Comparison of ENCODE assay signal across 31 mouse cellular contexts in the genomic region with DNA sequence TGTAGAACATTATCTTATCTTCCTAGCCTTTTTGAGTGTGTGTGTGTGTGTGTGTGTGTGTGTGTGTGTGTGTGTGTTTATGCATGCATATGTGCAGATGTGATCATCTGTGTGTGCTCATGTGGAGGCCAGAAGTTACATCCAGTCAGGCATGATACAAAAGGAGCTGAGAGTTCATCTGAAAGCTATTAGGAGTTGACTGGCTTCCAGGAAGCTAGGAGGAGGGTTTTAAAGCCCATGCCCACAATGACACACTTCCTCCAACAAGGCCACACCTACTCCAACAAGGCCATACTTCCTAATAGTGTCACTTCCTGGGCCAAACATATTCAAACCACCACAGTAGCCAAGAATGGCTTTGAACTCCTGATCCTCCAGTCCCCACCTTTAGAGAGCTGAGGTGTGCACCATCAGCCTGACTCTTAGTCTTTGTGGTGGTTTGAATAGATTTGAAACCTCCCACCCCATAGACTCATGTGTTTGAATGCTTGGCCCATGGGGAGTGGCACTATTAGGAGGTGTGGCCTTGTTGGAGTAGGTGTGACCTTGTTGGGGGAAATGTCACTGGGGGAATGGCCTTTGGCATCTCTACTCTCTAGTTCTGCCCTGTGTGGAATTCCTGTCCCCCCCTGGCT.
A peak's percentile ranks its signal among the peaks of the same experiment; 100 is the strongest.
DNase-seq lines count a peak whose midpoint lies in the region; ATAC-seq lines count a peak whose summit lies in the region.
"Had no signal": no experiment of that assay in that cellular context is flagged by ENCODE, and none has a peak within 500 bp of the region (broad histone marks: within the 10 kb centered on the region; RNA-seq: fewer than 3 reads in every experiment).

No protein-coding gene starts in this region.

- H3K4me2 ChIP-seq in embryonic facial prominence, embryonic 14.5 days (ENCODE audit: low read depth, low read length), result no peak overlapping the region
- H3K4me2 ChIP-seq: embryonic facial prominence, embryonic 12.5 days; forebrain, embryonic 15.5 days; heart, embryonic 12.5 days; heart, embryonic 15.5 days; hindbrain, embryonic 14.5 days had no signal

- no peak overlapping the region for H3K4me3 ChIP-seq in embryonic facial prominence, embryonic 14.5 days (ENCODE audit: low read depth, low read length)
- no peak overlapping the region for H3K4me3 ChIP-seq in embryonic facial prominence, embryonic 10.5 days
- H3K4me3 ChIP-seq: embryonic facial prominence, embryonic 12.5 days; erythroblast, embryonic 14.5 days; forebrain, embryonic 10.5 days; forebrain, embryonic 15.5 days; heart, embryonic 12.5 days; heart, embryonic 15.5 days had no signal

- no peaks in the 10 kb centered on the region for H3K36me3 ChIP-seq in embryonic facial prominence, embryonic 14.5 days (ENCODE audit: control insufficient read depth, insufficient read depth, low read length)
- H3K36me3 ChIP-seq in embryonic facial prominence, embryonic 10.5 days (replicated peaks), result no peaks in the 10 kb centered on the region
- H3K36me3 ChIP-seq: embryonic facial prominence, embryonic 12.5 days; forebrain, embryonic 10.5 days; forebrain, embryonic 15.5 days; G1E; heart, embryonic 12.5 days; heart, embryonic 15.5 days had no signal

- no peaks in the 10 kb centered on the region for H3K27me3 ChIP-seq in embryonic facial prominence, embryonic 14.5 days (replicated peaks; ENCODE audit: control insufficient read depth, insufficient read depth, low read length)
- no peaks in the 10 kb centered on the region for H3K27me3 ChIP-seq in embryonic facial prominence, embryonic 10.5 days (replicated peaks; ENCODE audit: low read depth, poor library complexity, severe bottlenecking)
- H3K27me3 ChIP-seq: embryonic facial prominence, embryonic 12.5 days; forebrain, embryonic 15.5 days; heart, embryonic 12.5 days; heart, embryonic 15.5 days had no signal

- peak; percentile 17 for DNase-seq in embryonic facial prominence, embryonic 14.5 days (ENCODE audit: low spot score)
- DNase-seq in embryonic facial prominence, embryonic 10.5 days (ENCODE audit: low spot score), result no peak
- DNase-seq in ES-CJ7 (ENCODE audit: low read depth, low spot score) (peak; percentile 79), R1 (ENCODE audit: low read depth, low spot score) (peak; percentile 90)
- peak; percentile 7 for DNase-seq in fibroblast of lung, adult 2 months (ENCODE audit: low read depth)
- no peak for DNase-seq in left cerebral cortex, adult 11 months (ENCODE audit: low spot score)
- no peak for DNase-seq in embryo, embryonic 10 days (ENCODE audit: low spot score)
- no peak for DNase-seq in urinary bladder, postnatal 25 days (ENCODE audit: low spot score)
- DNase-seq: adrenal gland, adult 2 months; adrenal gland, postnatal 14 days; cerebellum, adult 11-12 months; cerebellum, adult 8-10 months; cerebellum, postnatal 10 days; cerebellum, postnatal 36 days; gastrocnemius, postnatal 25 days; heart, adult 18-20 months; heart, postnatal 10 days; heart, postnatal 36 days; kidney, adult 18-20 months had no signal

- ATAC-seq in embryonic facial prominence, embryonic 14.5 days (ENCODE audit: low read depth), result no peak
- ATAC-seq: CD4-positive, CD25-positive, alpha-beta regulatory T cell, adult 4 months; forebrain, embryonic 15.5 days; hindbrain, postnatal 0 days; inflammation-experienced regulatory T-cells, adult 6 months; intestine, embryonic 16.5 days had no signal

- no peaks in the 10 kb centered on the region for H3K9me3 ChIP-seq in embryonic facial prominence, embryonic 14.5 days (ENCODE audit: control insufficient read depth, low read length)
- H3K9me3 ChIP-seq in embryonic facial prominence, embryonic 10.5 days, result no peaks in the 10 kb centered on the region
- H3K9me3 ChIP-seq: embryonic facial prominence, embryonic 12.5 days; forebrain, embryonic 10.5 days; forebrain, embryonic 15.5 days; heart, embryonic 15.5 days had no signal

- H3K9ac ChIP-seq in embryonic facial prominence, embryonic 14.5 days (ENCODE audit: low read depth, low read length), result no peak overlapping the region
- H3K9ac ChIP-seq: embryonic facial prominence, embryonic 12.5 days; forebrain, embryonic 15.5 days; heart, embryonic 12.5 days; heart, embryonic 15.5 days; hindbrain, embryonic 14.5 days had no signal

- no peaks in the 10 kb centered on the region for H3K4me1 ChIP-seq in embryonic facial prominence, embryonic 14.5 days (ENCODE audit: control insufficient read depth, insufficient read depth, low read length)
- H3K4me1 ChIP-seq in embryonic facial prominence, embryonic 10.5 days, result no peaks in the 10 kb centered on the region
- H3K4me1 ChIP-seq: forebrain, embryonic 15.5 days had no signal

- H3K27ac ChIP-seq in embryonic facial prominence, embryonic 14.5 days (replicated peaks; ENCODE audit: low read depth, low read length), result no peak overlapping the region
- no peak overlapping the region for H3K27ac ChIP-seq in embryonic facial prominence, embryonic 10.5 days (replicated peaks)
- H3K27ac ChIP-seq: embryonic facial prominence, embryonic 12.5 days; forebrain, embryonic 10.5 days; forebrain, embryonic 15.5 days; heart, embryonic 15.5 days; hindbrain, embryonic 14.5 days; hindbrain, postnatal 0 days had no signal

Comparison
In these comparisons a context has a peak if more than half of its experiments do, and no peak if none do; other contexts are left out.
1. DNase-seq: peak in embryonic facial prominence, embryonic 14.5 days (single experiment), ES-CJ7 (single experiment), R1 (single experiment) and fibroblast of lung, adult 2 months (single experiment); none in embryonic facial prominence, embryonic 10.5 days (single experiment), left cerebral cortex, adult 11 months (single experiment), embryo, embryonic 10 days (single experiment) and urinary bladder, postnatal 25 days (single experiment).